Mouse (Mus musculus) adipocyte (in vitro differentiated cells): ENCODE measurements at regions not wholly inside any gene's neighbourhood (a gene's known extent, or its start where the extent isn't known, plus 50 kb on each side); places are given as distances from the start of the nearest gene placed in this dataset.

ENCODE experiments used
- DNase-seq: peaks from one replicate; pipeline ENCODE4 v3.0.0-alpha.2; 2016; ENCODE audit warnings: low spot score

GRCm38 (mm10) chr4:84222805-84223335, 452.2 kb downstream of the Bnc2 start:
- DNase-seq, result no peak

DNA sequence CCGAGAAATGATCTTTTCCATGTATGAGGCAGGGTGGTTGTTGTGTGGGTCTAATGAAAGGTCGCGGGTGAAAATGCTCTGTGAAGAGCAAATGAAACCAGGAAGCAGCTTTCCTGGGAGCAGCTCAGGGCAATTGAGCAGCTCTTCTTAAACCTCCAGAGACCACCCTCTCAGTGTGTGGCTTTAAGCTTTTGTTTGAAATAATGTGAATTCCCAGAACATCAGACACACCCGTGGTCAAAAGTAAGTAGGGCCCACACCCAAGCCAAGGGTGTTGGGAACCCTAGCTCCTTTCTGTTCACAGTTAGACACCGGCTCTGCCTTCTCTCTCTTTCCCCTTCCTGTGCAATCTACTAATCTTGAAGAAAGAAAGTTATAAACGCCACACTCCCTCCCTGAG, 450.5 kb downstream of the Bnc2 start:
- no peak for DNase-seq
